Mouse (Mus musculus): Measurements from ENCODE around the gene Phactr4. TPM values are rescaled to one million over a fixed set of nuclear protein-coding genes. Genes with fewer than 3 reads are reported as not detected.

Phactr4 gene
- polyA plus RNA-seq, 1 experiment from 2014 or later: 7.6 TPM

DNA sequence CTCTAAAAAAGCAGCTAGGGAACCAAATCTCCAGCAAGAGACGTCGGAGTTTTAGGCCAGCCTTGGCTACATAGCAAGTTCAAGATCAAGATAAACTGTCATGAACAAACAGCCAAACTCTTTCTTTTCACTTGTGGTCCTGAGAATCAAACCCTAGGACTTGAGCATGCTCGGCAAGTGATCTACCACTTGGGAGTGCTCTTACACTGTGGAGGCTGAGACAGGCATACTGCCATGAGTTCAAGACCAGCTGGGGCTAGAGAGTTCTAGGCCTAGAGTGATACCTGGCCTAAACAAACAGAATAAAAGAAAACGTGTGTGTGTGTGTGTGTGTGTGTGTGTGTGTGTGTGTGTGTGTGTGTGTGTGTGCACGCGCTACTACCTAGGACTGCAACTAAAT is 31.9 kb upstream of the Phactr4 start:
- Histone ChIP-seq H3K9me3 (ENCODE audit: control insufficient read depth, low read length) (no peaks in the 10 kb centered on the region), H3K9ac (replicated peaks; ENCODE audit: low read depth, low read length) (no peak overlapping the region), H3K4me3 (ENCODE audit: low read depth, low read length) (no peak overlapping the region), H3K4me2 (ENCODE audit: low read depth, low read length) (no peak overlapping the region), H3K4me1 (ENCODE audit: control insufficient read depth, insufficient read depth, low read length) (no peaks in the 10 kb centered on the region), H3K27me3 (ENCODE audit: control insufficient read depth, insufficient read depth, low read length) (no peaks in the 10 kb centered on the region), H3K36me3 (ENCODE audit: control insufficient read depth, insufficient read depth, low read length) (peaks cover 7% of the 10 kb centered on the region; the same call in 1 of the 2 replicates), H3K27ac (ENCODE audit: low read depth, low read length) (no peak overlapping the region)
- no peak for ATAC-seq (ENCODE audit: low read depth)
- WGBS: 89% methylated on average over 6 of the region's 6 CpGs

DNA sequence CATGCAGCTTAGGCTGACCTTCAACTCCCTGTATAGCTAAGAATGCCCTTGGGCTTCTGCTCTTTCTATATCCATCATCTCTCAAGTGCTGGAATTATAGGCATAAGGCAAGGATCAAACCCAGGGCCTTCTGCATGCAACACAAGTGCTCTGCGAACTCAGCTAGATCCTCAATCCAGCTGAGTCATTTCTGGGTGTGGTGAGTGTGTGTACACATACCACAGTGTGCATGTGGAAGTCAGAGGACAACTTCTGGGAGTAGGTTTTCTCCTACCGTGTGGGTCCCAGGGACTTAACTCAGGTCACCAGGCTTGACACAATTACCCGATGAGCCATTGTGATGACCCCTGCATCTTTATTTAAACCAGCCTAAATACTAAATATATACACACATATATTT is 27.5 kb upstream of the Phactr4 start:
- Histone ChIP-seq H3K4me1 (ENCODE audit: control insufficient read depth, insufficient read depth, low read length) (no peaks in the 10 kb centered on the region), H3K4me3 (ENCODE audit: low read depth, low read length) (no peak overlapping the region), H3K9me3 (ENCODE audit: control insufficient read depth, low read length) (no peaks in the 10 kb centered on the region), H3K9ac (replicated peaks; ENCODE audit: low read depth, low read length) (no peak overlapping the region), H3K4me2 (ENCODE audit: low read depth, low read length) (no peak overlapping the region), H3K27me3 (ENCODE audit: control insufficient read depth, insufficient read depth, low read length) (no peaks in the 10 kb centered on the region), H3K36me3 (ENCODE audit: control insufficient read depth, insufficient read depth, low read length) (no peaks in the 10 kb centered on the region), H3K27ac (ENCODE audit: low read depth, low read length) (no peak overlapping the region)
- 95% methylated on average over 3 of the region's 3 CpGs for WGBS
- no peak for ATAC-seq (ENCODE audit: low read depth)

DNA sequence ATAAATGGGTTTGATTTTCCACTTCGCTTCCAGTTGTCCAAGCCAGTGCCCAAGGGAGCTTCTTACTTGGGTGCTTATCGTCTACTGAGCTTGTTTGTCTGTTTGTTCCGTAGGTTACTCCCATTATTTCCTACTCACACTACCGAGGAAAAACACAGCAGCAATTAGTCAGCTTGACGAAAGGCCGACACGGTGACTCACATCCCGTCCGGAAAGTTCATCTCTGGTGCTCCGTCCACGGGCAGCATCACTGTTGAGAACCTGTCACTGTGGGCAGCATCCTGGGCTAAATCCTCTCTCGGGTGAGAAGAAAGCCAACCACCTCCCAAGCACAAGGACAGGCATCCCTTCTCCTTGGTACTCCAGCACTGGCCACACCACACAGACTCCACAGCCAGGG is 23.8 kb upstream of the Phactr4 start:
- Histone ChIP-seq H3K27me3 (ENCODE audit: control insufficient read depth, insufficient read depth, low read length) (no peaks in the 10 kb centered on the region), H3K4me3 (ENCODE audit: low read depth, low read length) (no peak overlapping the region), H3K9ac (replicated peaks; ENCODE audit: low read depth, low read length) (no peak overlapping the region), H3K4me1 (ENCODE audit: control insufficient read depth, insufficient read depth, low read length) (no peaks in the 10 kb centered on the region), H3K27ac (ENCODE audit: low read depth, low read length) (no peak overlapping the region), H3K36me3 (ENCODE audit: control insufficient read depth, insufficient read depth, low read length) (no peaks in the 10 kb centered on the region), H3K9me3 (ENCODE audit: control insufficient read depth, low read length) (no peaks in the 10 kb centered on the region), H3K4me2 (ENCODE audit: low read depth, low read length) (no peak overlapping the region)
- 85% methylated on average over 12 of the region's 12 CpGs for WGBS
- ATAC-seq (ENCODE audit: low read depth): no peak

DNA sequence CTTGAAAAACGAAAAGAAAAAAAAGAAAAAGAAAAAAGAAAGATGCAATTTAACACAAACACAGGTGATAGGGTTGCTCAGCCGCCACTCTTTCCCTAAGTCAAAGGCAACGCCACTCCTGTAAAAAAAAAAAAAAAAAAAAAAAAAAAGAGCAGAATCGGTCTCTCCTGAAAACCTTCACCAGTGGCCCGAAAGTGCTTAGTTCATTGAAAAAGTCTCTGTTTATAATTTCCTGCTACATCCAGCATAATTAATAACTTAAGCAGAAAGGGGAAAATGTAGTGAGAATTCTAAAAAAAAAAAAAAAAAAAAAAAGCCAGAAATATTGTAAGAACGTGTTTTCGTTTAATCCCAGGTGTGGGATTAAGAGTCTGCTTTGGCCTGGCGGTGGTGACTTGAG is 22.2 kb upstream of the Phactr4 start:
- no peak overlapping the region for H3K4me3 ChIP-seq (ENCODE audit: low read depth, low read length)
- 86% methylated on average over 8 of the region's 8 CpGs for whole genome bisulfite sequencing

DNA sequence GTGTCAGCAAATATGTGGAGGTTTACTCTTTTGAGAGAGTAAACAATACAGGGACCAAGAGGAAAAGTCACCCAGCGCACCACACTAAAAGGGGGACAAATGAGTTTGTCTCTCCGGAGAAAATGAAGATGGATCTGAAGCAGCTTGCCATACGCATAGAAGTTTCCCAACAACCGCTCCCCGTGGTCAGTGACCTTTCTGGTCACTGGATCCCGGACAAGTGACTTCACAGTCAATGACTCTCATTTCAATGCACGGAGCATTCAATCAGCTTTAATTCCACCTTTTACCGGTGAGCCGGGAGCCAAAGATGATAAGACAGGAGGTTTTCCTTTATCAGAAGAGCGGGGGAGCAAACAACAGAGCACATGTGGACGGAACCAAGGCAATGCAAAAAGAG is 15.6 kb upstream of the Phactr4 start:
- no peaks in the 10 kb centered on the region for H3K27me3 ChIP-seq (ENCODE audit: control insufficient read depth, insufficient read depth, low read length)
- WGBS: 20% methylated on average over 11 of the region's 11 CpGs
- H3K9ac ChIP-seq (replicated peaks; ENCODE audit: low read depth, low read length): no peak overlapping the region
- H3K27ac ChIP-seq (ENCODE audit: low read depth, low read length): no peak overlapping the region
- H3K9me3 ChIP-seq (ENCODE audit: control insufficient read depth, low read length): no peaks in the 10 kb centered on the region
- no peaks in the 10 kb centered on the region for H3K4me1 ChIP-seq (ENCODE audit: control insufficient read depth, insufficient read depth, low read length)
- no peaks in the 10 kb centered on the region for H3K36me3 ChIP-seq (ENCODE audit: control insufficient read depth, insufficient read depth, low read length)
- H3K4me3 ChIP-seq (ENCODE audit: low read depth, low read length): no peak overlapping the region
- no peak for ATAC-seq (ENCODE audit: low read depth)
- no peak overlapping the region for H3K4me2 ChIP-seq (ENCODE audit: low read depth, low read length)

More for the DNA sequence above, 22.2 kb upstream of the Phactr4 start:
- Histone ChIP-seq H3K9ac (replicated peaks; ENCODE audit: low read depth, low read length) (no peak overlapping the region), H3K36me3 (ENCODE audit: control insufficient read depth, insufficient read depth, low read length) (no peaks in the 10 kb centered on the region), H3K4me2 (ENCODE audit: low read depth, low read length) (no peak overlapping the region), H3K9me3 (ENCODE audit: control insufficient read depth, low read length) (no peaks in the 10 kb centered on the region), H3K27me3 (ENCODE audit: control insufficient read depth, insufficient read depth, low read length) (no peaks in the 10 kb centered on the region), H3K27ac (ENCODE audit: low read depth, low read length) (no peak overlapping the region), H3K4me1 (ENCODE audit: control insufficient read depth, insufficient read depth, low read length) (no peaks in the 10 kb centered on the region)
- ATAC-seq (ENCODE audit: low read depth): no peak

DNA sequence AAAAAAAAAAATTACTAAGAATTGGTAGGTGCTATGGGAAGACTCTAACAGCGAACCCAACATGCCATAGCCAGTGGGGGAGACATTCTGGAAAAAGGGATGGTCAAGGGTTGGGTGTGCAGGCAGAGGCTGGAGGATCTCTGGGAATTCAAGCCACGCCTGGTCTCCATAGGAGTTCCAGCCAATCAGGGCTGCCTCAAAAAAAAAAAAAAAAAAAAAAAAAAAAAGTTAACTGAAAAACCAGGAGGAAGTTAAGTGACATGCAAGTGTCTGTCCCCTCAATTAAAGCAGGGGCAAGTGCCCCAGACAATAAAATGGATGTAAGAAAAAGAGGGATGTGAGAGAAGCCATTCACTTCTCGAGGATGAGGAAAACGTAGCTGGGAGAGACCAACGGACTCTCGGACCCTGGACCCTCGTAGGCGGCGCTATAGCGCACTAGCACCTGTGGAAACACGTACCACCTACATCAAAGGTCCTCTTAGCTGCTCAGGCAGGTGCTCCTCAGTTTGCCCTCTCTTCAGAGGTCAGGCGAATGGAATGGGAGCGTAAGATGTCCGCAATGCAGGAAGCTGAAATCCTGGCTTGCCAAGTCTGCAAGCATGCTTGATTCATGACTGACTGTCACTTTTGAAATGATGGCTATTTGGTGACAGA is 10.6 kb upstream of the Phactr4 start:
- Histone ChIP-seq H3K4me1 (ENCODE audit: control insufficient read depth, insufficient read depth, low read length) (no peaks in the 10 kb centered on the region), H3K4me2 (ENCODE audit: low read depth, low read length) (no peak overlapping the region), H3K4me3 (ENCODE audit: low read depth, low read length) (no peak overlapping the region), H3K36me3 (ENCODE audit: control insufficient read depth, insufficient read depth, low read length) (no peaks in the 10 kb centered on the region), H3K9ac (replicated peaks; ENCODE audit: low read depth, low read length) (no peak overlapping the region), H3K27me3 (ENCODE audit: control insufficient read depth, insufficient read depth, low read length) (no peaks in the 10 kb centered on the region), H3K27ac (ENCODE audit: low read depth, low read length) (no peak overlapping the region), H3K9me3 (ENCODE audit: control insufficient read depth, low read length) (no peaks in the 10 kb centered on the region)
- ATAC-seq (ENCODE audit: low read depth): no peak
- WGBS: 15% methylated on average over 14 of the region's 14 CpGs

DNA sequence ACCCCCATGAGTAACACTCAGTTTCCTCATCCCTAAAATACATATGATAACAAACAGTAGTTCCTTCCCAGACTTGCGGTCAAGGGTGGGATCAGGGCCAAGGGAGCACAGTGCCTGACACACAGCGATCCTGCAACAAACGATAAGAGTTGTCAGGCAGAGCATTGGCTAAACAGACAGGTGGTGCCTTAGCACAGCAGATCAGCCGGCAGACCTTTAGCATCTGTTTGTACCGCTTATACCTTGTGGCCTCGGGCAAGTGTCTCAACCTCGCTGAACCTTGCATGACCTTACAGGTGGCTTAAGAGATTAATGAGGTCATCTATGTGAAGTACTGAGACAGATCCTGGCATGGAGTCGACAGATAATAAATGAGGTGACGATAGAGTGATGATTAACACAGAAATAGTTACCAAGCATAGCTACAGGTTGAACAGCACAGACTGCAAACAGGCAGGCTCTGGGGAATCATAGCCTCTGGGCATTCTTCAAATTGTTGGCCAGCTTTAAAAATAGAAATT is 5.8 kb upstream of the Phactr4 start:
- no peaks in the 10 kb centered on the region for H3K4me1 ChIP-seq (ENCODE audit: control insufficient read depth, insufficient read depth, low read length)
- no peak overlapping the region for H3K4me2 ChIP-seq (ENCODE audit: low read depth, low read length)
- no peak for ATAC-seq (ENCODE audit: low read depth)
- WGBS: 70% methylated on average over 9 of the region's 9 CpGs
- no peaks in the 10 kb centered on the region for H3K9me3 ChIP-seq (ENCODE audit: control insufficient read depth, low read length)
- no peaks in the 10 kb centered on the region for H3K36me3 ChIP-seq (ENCODE audit: control insufficient read depth, insufficient read depth, low read length)
- H3K27me3 ChIP-seq (ENCODE audit: control insufficient read depth, insufficient read depth, low read length): no peaks in the 10 kb centered on the region
- no peak overlapping the region for H3K4me3 ChIP-seq (ENCODE audit: low read depth, low read length)
- H3K27ac ChIP-seq (ENCODE audit: low read depth, low read length): no peak overlapping the region
- H3K9ac ChIP-seq (replicated peaks; ENCODE audit: low read depth, low read length): no peak overlapping the region

DNA sequence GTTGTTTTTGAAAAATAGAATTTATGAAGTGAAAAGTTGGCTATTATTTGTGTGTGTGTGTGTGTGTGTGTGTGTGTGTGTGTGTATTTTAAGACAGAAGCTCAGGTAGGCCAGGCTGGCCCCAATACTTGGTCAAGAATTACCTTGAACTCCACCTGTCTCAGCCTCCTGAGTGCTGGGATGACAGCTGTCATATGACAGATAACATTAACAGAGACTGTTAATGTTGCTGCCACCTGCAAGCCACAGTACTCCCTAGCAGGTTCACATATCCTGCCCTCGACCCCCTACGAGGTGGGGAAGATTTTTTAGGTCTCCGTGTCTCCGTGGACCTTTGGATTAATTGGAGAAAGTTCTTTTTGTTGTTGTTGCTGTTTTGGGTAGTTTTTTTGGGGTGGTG is 5.2 kb upstream of the Phactr4 start:
- Histone ChIP-seq H3K27me3 (ENCODE audit: control insufficient read depth, insufficient read depth, low read length) (no peaks in the 10 kb centered on the region), H3K9me3 (ENCODE audit: control insufficient read depth, low read length) (no peaks in the 10 kb centered on the region), H3K4me1 (ENCODE audit: control insufficient read depth, insufficient read depth, low read length) (no peaks in the 10 kb centered on the region), H3K4me3 (ENCODE audit: low read depth, low read length) (no peak overlapping the region), H3K36me3 (ENCODE audit: control insufficient read depth, insufficient read depth, low read length) (no peaks in the 10 kb centered on the region), H3K27ac (ENCODE audit: low read depth, low read length) (no peak overlapping the region), H3K4me2 (ENCODE audit: low read depth, low read length) (no peak overlapping the region), H3K9ac (replicated peaks; ENCODE audit: low read depth, low read length) (no peak overlapping the region)
- no peak for ATAC-seq (ENCODE audit: low read depth)
- WGBS: 83% methylated on average over 4 of the region's 4 CpGs

DNA sequence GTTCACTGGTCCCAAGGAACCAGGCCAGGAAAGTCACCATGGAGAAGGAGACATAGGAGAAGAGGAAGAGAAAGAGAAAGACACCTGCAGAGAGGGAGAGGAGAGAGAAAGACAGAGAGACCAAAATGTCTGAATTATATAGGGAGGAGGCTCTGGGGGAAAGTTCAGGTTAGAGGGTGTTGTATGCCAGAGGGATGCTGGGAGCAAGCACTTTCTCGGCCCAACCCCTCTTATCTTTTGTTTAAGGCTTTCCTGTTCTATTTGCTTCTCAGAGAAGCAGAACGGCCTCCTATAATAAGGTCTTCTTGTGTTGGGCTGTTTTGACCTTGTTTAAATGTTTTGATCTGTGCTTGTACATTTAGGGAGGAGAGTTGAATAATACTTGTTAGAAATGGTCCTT is 3.7 kb upstream of the Phactr4 start:
- no peak overlapping the region for H3K4me3 ChIP-seq (ENCODE audit: low read depth, low read length)
- no peaks in the 10 kb centered on the region for H3K36me3 ChIP-seq (ENCODE audit: control insufficient read depth, insufficient read depth, low read length)
- ATAC-seq (ENCODE audit: low read depth): no peak
- H3K4me1 ChIP-seq (ENCODE audit: control insufficient read depth, insufficient read depth, low read length): peaks cover under 1% of the 10 kb centered on the region; the same call in 1 of the 2 replicates
- H3K27me3 ChIP-seq (ENCODE audit: control insufficient read depth, insufficient read depth, low read length): no peaks in the 10 kb centered on the region
- no peak overlapping the region for H3K9ac ChIP-seq (replicated peaks; ENCODE audit: low read depth, low read length)
- H3K27ac ChIP-seq (ENCODE audit: low read depth, low read length): no peak overlapping the region
- no peaks in the 10 kb centered on the region for H3K9me3 ChIP-seq (ENCODE audit: control insufficient read depth, low read length)
- H3K4me2 ChIP-seq (ENCODE audit: low read depth, low read length): no peak overlapping the region
- 67% methylated on average over 2 of the region's 2 CpGs for WGBS
